In genomic region chr16:30804018-30804417, GRCm38 (mm10) we compare ENCODE assay signal across 27 mouse cellular contexts.
DNase-seq lines count a peak whose midpoint lies in the region; ATAC-seq and TF ChIP-seq lines count a peak whose summit lies in the region.
"Had no signal": no experiment of that assay in that cellular context is flagged by ENCODE, and none has a peak within 500 bp of the region (broad histone marks: within the 10 kb centered on the region; RNA-seq: fewer than 3 reads in every experiment).

No protein-coding gene starts in this region.

- peak overlapping the region; percentile 30; the same call in 1 of the 2 replicates for H3K27ac ChIP-seq in kidney, embryonic 15.5 days
- no peak overlapping the region for H3K27ac ChIP-seq in kidney, embryonic 14.5 days (ENCODE audit: low read depth, low read length)
- H3K27ac ChIP-seq: embryonic facial prominence, embryonic 12.5 days; liver, embryonic 14.5 days; lung, embryonic 15.5 days; neural tube, embryonic 12.5 days; stomach, postnatal 0 days had no signal

- 25% methylated on average over 3 of the region's 3 CpGs for WGBS in kidney, embryonic 15.5 days
- 32% methylated on average over 3 of the region's 3 CpGs for WGBS in kidney, embryonic 14.5 days

- no peak overlapping the region for H3K9ac ChIP-seq in kidney, embryonic 15.5 days
- no peak overlapping the region for H3K9ac ChIP-seq in kidney, embryonic 14.5 days (ENCODE audit: low read depth, low read length)
- H3K9ac ChIP-seq: embryonic facial prominence, embryonic 12.5 days; liver, embryonic 14.5 days; lung, embryonic 15.5 days; neural tube, embryonic 12.5 days had no signal

- intact Hi-C loops in left cerebral cortex, postnatal 4 days (cut with DNase I): no loop called here

- no peak for TF ChIP-seq CTCF in brain, embryonic 14.5 days (IDR thresholded peaks at IDR 0.05; ENCODE audit: borderline replicate concordance, extremely low read depth, insufficient read depth, insufficient read length)

- no peak overlapping the region for H3K4me3 ChIP-seq in kidney, embryonic 15.5 days (replicated peaks)
- H3K4me3 ChIP-seq in kidney, embryonic 14.5 days (ENCODE audit: low read length): no peak overlapping the region
- H3K4me3 ChIP-seq: embryonic facial prominence, embryonic 12.5 days; lung, embryonic 15.5 days; myocyte; neural tube, embryonic 12.5 days had no signal

- no peak for ATAC-seq in kidney, embryonic 15.5 days (replicated peaks; ENCODE audit: low FRiP score)
- no peak for ATAC-seq in kidney, embryonic 14.5 days (ENCODE audit: low FRiP score, low TSS enrichment)
- ATAC-seq: forebrain, embryonic 14.5 days had no signal

- H3K36me3 ChIP-seq in kidney, embryonic 15.5 days: no peaks in the 10 kb centered on the region
- H3K36me3 ChIP-seq in kidney, embryonic 14.5 days (ENCODE audit: control insufficient read depth, insufficient read depth, low read length): no peaks in the 10 kb centered on the region
- H3K36me3 ChIP-seq: embryonic facial prominence, embryonic 12.5 days; G1E; lung, embryonic 15.5 days; neural tube, embryonic 12.5 days had no signal

- H3K4me1 ChIP-seq in kidney, embryonic 15.5 days: peaks cover 27% of the 10 kb centered on the region
- peaks cover 22% of the 10 kb centered on the region for H3K4me1 ChIP-seq in kidney, embryonic 14.5 days (ENCODE audit: control insufficient read depth, insufficient read depth, low read length)
- H3K4me1 ChIP-seq: embryonic facial prominence, embryonic 12.5 days; neural tube, embryonic 12.5 days had no signal

- H3K9me3 ChIP-seq in kidney, embryonic 15.5 days (replicated peaks): no peaks in the 10 kb centered on the region
- no peaks in the 10 kb centered on the region for H3K9me3 ChIP-seq in kidney, embryonic 14.5 days (ENCODE audit: control insufficient read depth, low read length)
- H3K9me3 ChIP-seq: embryonic facial prominence, embryonic 12.5 days; G1E; lung, embryonic 15.5 days; neural tube, embryonic 12.5 days had no signal

- peak; percentile 13 for DNase-seq in heart, adult 11 months
- no peak for DNase-seq in heart, postnatal 4 days
- DNase-seq in left cerebral cortex, postnatal 4 days: peak; percentile 59
- no peak for DNase-seq in left cerebral cortex, adult 8-10 months (ENCODE audit: low spot score in 2 of 2)
- DNase-seq in brain, embryonic 14.5 days (ENCODE audit: low read depth): peak; percentile 47
- DNase-seq: adrenal gland, adult 8-10 months; cerebellum, adult 9-10 months; embryo, embryonic 11 days; gastrocnemius, postnatal 14 days; kidney, adult 11 months; layer of hippocampus, adult 9-11 months; right cerebral cortex, adult 18-20 months; right cerebral cortex, postnatal 4 days; thymus, adult 18-20 months; thymus, postnatal 25 days had no signal

- no peak for TF ChIP-seq POLR2A in brain, embryonic 14.5 days (IDR thresholded peaks at IDR 0.05; ENCODE audit: borderline replicate concordance, extremely low read depth, insufficient read depth, insufficient read length, poor library complexity, severe bottlenecking)

- no peak overlapping the region for H3K4me2 ChIP-seq in kidney, embryonic 15.5 days
- H3K4me2 ChIP-seq in kidney, embryonic 14.5 days (replicated peaks; ENCODE audit: low read depth, low read length): no peak overlapping the region
- H3K4me2 ChIP-seq: embryonic facial prominence, embryonic 12.5 days; heart, embryonic 11.5 days; lung, embryonic 15.5 days; midbrain, embryonic 11.5 days; neural tube, embryonic 12.5 days had no signal

- no peaks in the 10 kb centered on the region for H3K27me3 ChIP-seq in kidney, embryonic 15.5 days
- H3K27me3 ChIP-seq in kidney, embryonic 14.5 days (ENCODE audit: control insufficient read depth, insufficient read depth, low read length): no peaks in the 10 kb centered on the region
- H3K27me3 ChIP-seq: embryonic facial prominence, embryonic 12.5 days; lung, embryonic 15.5 days; neural tube, embryonic 12.5 days had no signal

Comparison
In these comparisons a context has a peak if more than half of its experiments do, and no peak if none do; other contexts are left out.
1. DNase-seq: peak in heart, adult 11 months (single experiment), left cerebral cortex, postnatal 4 days (single experiment) and brain, embryonic 14.5 days (single experiment); none in heart, postnatal 4 days (single experiment) and left cerebral cortex, adult 8-10 months (0 of 2).